Mouse (Mus musculus) ES-Bruce4 (cell line): ENCODE measurements around the gene Hexdc. TPM values are rescaled to one million over a fixed set of nuclear protein-coding genes. Genes with fewer than 3 reads are reported as not detected.

ENCODE experiments used
- H3K27ac ChIP-seq: 2 replicates; pipeline ENCODE4 v1.5.1; 2012; ENCODE audit warnings: low read length, inconsistent platforms; ENCODE audit not compliant: insufficient read depth
- H3K27me3 ChIP-seq: 2 replicates; pipeline ENCODE4 v1.6.1; 2012; ENCODE audit warnings: mild to moderate bottlenecking, low read length, inconsistent platforms; ENCODE audit not compliant: control insufficient read depth, poor library complexity, insufficient read depth, severe bottlenecking
- H3K36me3 ChIP-seq: 2 replicates; pipeline ENCODE4 v1.6.1; 2012; ENCODE audit warnings: inconsistent platforms, mild to moderate bottlenecking, low read length, moderate library complexity; ENCODE audit not compliant: control insufficient read depth, poor library complexity, insufficient read depth, severe bottlenecking
- H3K4me1 ChIP-seq: one replicate; pipeline ENCODE4 v1.8.1; 2011; ENCODE audit warnings: low read length; ENCODE audit not compliant: control insufficient read depth, insufficient read depth
- H3K4me3 ChIP-seq: 2 replicates; pipeline ENCODE4 v1.5.1; 2011; ENCODE audit warnings: low read depth, mild to moderate bottlenecking, low read length
- H3K9ac ChIP-seq: 2 replicates; pipeline ENCODE4 v1.6.1; 2012; ENCODE audit warnings: low read depth, mild to moderate bottlenecking, inconsistent platforms; ENCODE audit not compliant: poor library complexity, severe bottlenecking
- H3K9me3 ChIP-seq: replicated peaks from 2 replicates; pipeline ENCODE4 v1.6.1; 2012; ENCODE audit warnings: mild to moderate bottlenecking, low read length, inconsistent platforms; ENCODE audit not compliant: control insufficient read depth, poor library complexity, insufficient read depth, severe bottlenecking
- CTCF ChIP-seq: IDR thresholded peaks from one replicate; pipeline ENCODE4 v1.8.1; 2011; ENCODE audit warnings: low read depth, low read length
- EP300 ChIP-seq: IDR thresholded peaks from 2 replicates; pipeline ENCODE4 v1.6.1; 2011; ENCODE audit warnings: low read depth, low read length; ENCODE audit not compliant: insufficient read depth
- POLR2A ChIP-seq: IDR thresholded peaks from one replicate; pipeline ENCODE4 v1.8.1; 2011; ENCODE audit warnings: low read length; ENCODE audit not compliant: insufficient read depth
- polyA plus RNA-seq: library from polyadenylated mRNA; stranded (reverse); fragments of >200 nt; gene quantifications from 2 replicates; pipeline ENCODE4 v1.2.4, GENCODE M21; 2011; ENCODE audit warnings: low read depth; ENCODE audit not compliant: missing spikeins, insufficient read depth, insufficient read length

Hexdc gene
- 7.0 and 8.2 TPM in 2 replicates for polyA plus RNA-seq

DNA sequence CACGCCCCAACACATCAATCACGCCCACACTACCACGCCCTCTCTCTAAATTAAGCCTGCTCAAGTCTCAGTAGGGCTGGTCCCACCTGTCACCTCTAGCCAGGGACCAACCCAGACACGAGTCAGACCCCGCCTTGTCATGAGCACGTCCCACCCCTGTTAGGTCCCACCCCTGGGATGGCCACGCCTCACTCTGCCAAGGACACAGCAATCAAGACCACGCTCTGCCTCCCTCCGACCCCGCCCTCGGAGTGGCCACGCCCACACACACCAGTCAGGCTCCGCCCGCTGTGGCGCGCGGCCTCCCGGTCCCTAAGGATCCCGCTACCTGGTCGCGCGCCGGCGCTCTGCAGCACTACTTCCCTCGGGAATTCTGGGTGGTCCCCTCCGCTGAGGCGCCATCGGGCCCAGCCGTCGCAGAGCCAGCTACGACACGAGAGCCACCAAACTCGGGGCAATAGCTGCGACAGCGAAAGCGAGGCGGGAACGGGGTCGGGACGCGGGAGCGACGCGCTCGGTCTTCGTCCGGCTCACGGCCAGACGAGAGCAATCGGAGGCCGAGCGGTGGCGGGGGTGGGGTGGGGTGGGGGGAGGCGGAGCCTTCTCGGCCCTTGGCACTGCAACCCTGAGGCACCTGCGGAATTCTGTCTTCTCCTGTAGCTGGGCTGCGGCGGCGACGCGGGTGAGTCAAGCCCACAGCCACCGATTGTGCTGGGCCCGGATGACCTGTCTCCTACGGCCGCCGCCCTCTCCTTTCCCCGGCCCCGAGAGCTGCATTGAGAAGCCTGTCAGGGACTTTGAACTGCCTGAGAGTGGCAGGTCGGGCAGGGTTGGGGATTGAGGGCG lies at the start of gene Hexdc, which contains the start of gene Ogfod3:
Gene Hexdc, plus strand, starts transcription at position 273 of the 846 bp plus-strand sequence.
Gene Ogfod3, minus strand, starts transcription at position 551 of the 846 bp plus-strand sequence.
- no peaks in the 10 kb centered on the region for H3K9me3 ChIP-seq
- H3K9ac ChIP-seq, result peak within 1 kb of the TSS; percentile 59
- no peaks in the 10 kb centered on the region for H3K36me3 ChIP-seq
- no peaks in the 10 kb centered on the region for H3K27me3 ChIP-seq
- H3K4me3 ChIP-seq, result peak within 1 kb of the TSS; percentile 94
- no peak within 1 kb of the TSS for H3K27ac ChIP-seq
- H3K4me1 ChIP-seq, result no peaks in the 10 kb centered on the region
- TF ChIP-seq CTCF (no peak), EP300 (peak; percentile 33; the same call in 1 of the 2 replicates), POLR2A (peak; percentile 47)

GRCm38 (mm10) chr11:121156411-121156891 lies 47.8 kb upstream of the Hexdc start:
- Histone ChIP-seq H3K27me3 (peaks cover 6% of the 10 kb centered on the region), H3K9me3 (no peaks in the 10 kb centered on the region), H3K36me3 (no peaks in the 10 kb centered on the region), H3K4me1 (no peaks in the 10 kb centered on the region), H3K27ac (no peak overlapping the region), H3K9ac (peak overlapping the region; percentile 9; the same call in 1 of the 2 replicates), H3K4me3 (peak overlapping the region; percentile 45)
- TF ChIP-seq EP300 (no peak), CTCF (no peak), POLR2A (no peak)

DNA sequence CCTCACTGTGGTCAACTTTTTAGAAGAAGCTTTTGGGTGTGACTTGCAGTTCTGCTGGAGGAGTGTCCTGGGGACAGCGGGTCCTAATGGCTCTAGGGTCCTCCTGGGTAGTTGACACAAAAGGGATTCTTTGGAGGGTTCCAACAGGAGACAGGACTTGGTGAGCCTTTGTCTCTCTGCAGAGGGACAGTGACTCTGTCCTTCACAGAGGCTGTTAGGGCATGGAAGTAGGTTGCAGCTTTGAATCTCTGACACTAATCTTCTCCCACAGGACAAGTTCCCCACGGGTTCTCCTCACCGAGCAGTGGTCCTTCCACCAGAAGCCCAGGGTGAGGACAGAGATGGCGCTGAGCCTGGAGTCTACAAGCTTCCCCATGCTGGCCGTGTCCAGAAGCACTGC lies 44.3 kb upstream of the Hexdc start, which contains the start of gene Uts2r:
Gene Uts2r, plus strand, starts transcription at position 301 of the 400 bp plus-strand sequence.
- H3K9ac ChIP-seq, result no peak within 1 kb of the TSS
- H3K4me1 ChIP-seq, result no peaks in the 10 kb centered on the region
- H3K9me3 ChIP-seq, result no peaks in the 10 kb centered on the region
- no peak within 1 kb of the TSS for H3K4me3 ChIP-seq
- H3K27me3 ChIP-seq, result peaks cover 6% of the 10 kb centered on the region
- no peaks in the 10 kb centered on the region for H3K36me3 ChIP-seq
- no peak for TF ChIP-seq POLR2A
- no peak for TF ChIP-seq CTCF
- no peak for TF ChIP-seq EP300
- no peak within 1 kb of the TSS for H3K27ac ChIP-seq

DNA sequence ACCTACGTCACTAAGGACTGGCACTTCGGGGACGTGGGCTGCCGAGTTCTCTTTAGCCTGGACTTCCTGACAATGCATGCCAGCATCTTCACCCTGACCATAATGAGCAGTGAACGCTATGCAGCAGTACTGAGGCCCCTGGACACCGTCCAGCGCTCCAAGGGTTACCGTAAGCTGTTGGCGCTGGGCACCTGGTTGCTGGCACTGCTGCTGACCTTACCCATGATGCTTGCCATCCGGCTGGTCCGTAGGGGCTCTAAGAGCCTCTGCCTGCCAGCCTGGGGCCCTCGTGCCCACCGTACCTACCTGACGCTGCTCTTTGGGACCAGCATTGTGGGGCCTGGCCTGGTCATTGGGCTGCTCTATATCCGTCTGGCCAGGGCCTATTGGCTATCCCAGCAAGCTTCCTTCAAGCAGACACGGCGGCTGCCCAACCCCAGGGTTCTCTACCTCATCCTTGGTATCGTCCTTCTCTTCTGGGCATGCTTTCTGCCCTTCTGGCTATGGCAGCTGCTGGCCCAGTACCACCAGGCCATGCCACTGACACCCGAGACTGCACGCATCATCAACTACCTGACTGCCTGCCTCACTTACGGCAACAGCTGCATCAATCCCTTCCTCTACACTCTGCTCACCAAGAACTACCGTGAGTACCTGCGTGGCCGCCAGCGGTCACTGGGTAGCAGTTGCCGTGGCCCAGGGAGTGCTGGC lies 43.4 kb upstream of the Hexdc start:
- TF ChIP-seq EP300 (no peak), POLR2A (no peak), CTCF (no peak)
- no peaks in the 10 kb centered on the region for H3K36me3 ChIP-seq
- H3K9me3 ChIP-seq, result no peaks in the 10 kb centered on the region
- no peak overlapping the region for H3K9ac ChIP-seq
- H3K4me1 ChIP-seq, result no peaks in the 10 kb centered on the region
- H3K27me3 ChIP-seq, result peaks cover 6% of the 10 kb centered on the region
- no peak overlapping the region for H3K27ac ChIP-seq
- H3K4me3 ChIP-seq, result no peak overlapping the region

DNA sequence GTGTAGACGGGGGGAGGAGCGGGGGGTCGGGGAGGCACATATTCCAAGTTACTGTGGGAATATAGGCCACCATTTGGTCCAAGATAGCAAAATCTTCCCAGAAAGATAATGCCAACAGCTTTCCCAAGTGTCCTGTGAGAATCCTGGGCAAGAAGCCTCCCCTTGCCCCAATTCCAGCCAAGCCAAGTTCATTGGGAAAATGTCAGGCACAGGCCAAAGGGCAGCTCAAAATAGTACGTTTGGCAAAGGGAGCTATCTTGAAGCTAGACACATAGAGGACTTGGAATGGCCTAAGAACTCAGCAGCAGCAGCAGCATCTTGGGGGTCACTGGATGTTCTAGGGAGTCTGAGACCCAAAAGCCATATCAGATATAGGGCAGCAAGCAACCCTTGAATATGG lies 40.5 kb upstream of the Hexdc start:
- no peak overlapping the region for H3K4me3 ChIP-seq
- no peaks in the 10 kb centered on the region for H3K27me3 ChIP-seq
- H3K36me3 ChIP-seq, result no peaks in the 10 kb centered on the region
- no peaks in the 10 kb centered on the region for H3K9me3 ChIP-seq
- no peak for TF ChIP-seq POLR2A
- TF ChIP-seq EP300, result no peak
- no peak for TF ChIP-seq CTCF
- no peak overlapping the region for H3K27ac ChIP-seq
- no peak overlapping the region for H3K9ac ChIP-seq
- H3K4me1 ChIP-seq, result no peaks in the 10 kb centered on the region
